Mouse (Mus musculus) MEL (cell line): ENCODE results near the gene Gm49325. TPM values are rescaled to one million over a fixed set of nuclear protein-coding genes. Genes with fewer than 3 reads are reported as not detected.

ENCODE experiments used
- DNase-seq: peaks from one replicate; pipeline ENCODE4 v3.0.0; 2011; ENCODE audit warnings: low read depth, low spot score
- H3K27ac ChIP-seq: 2 replicates; pipeline ENCODE4 v1.5.1; 2012; ENCODE audit warnings: low read depth, mild to moderate bottlenecking, control low read depth, low read length, moderate library complexity; ENCODE audit not compliant: control insufficient read depth
- H3K27me3 ChIP-seq, 2 experiments: fragments of 150-350 bp in 1 of 2; sonication (generic) in 1 of 2; 2 replicates each; pipeline ENCODE4 v1.6.1; 2012; ENCODE audit warnings: low read length in 2 of 2, mild to moderate bottlenecking in 2 of 2, improper control_type of control experiment in 1 of 2, moderate library complexity in 1 of 2; ENCODE audit not compliant: insufficient read depth in 2 of 2, control insufficient read depth in 1 of 2
- H3K36me3 ChIP-seq, 2 experiments: 2 replicates each; pipeline ENCODE4 v1.6.1; 2012 to 2014; ENCODE audit warnings: low read length in 2 of 2, improper control_type of control experiment in 1 of 2, inconsistent platforms in 1 of 2, mild to moderate bottlenecking in 1 of 2; ENCODE audit not compliant: insufficient read depth in 2 of 2, control insufficient read depth in 1 of 2
- H3K4me1 ChIP-seq, 2 experiments: fragments of 150-350 bp in 1 of 2; sonication (generic) in 1 of 2; 2 replicates each; pipeline ENCODE4 v1.6.1; 2012; ENCODE audit warnings: low read length in 2 of 2, improper control_type of control experiment in 1 of 2, mild to moderate bottlenecking in 1 of 2; ENCODE audit not compliant: insufficient read depth in 2 of 2, control insufficient read depth in 1 of 2
- H3K4me3 ChIP-seq, 2 experiments: fragments of 150-350 bp in 1 of 2; sonication (generic) in 1 of 2; 2 replicates each; pipeline ENCODE4 v1.5.1; 2012; ENCODE audit warnings: low read depth in 2 of 2, low read length in 2 of 2, mild to moderate bottlenecking in 2 of 2, moderate library complexity in 2 of 2, control low read depth in 1 of 2, improper control_type of control experiment in 1 of 2; ENCODE audit not compliant: control insufficient read depth in 1 of 2, insufficient read depth in 1 of 2
- H3K79me2 ChIP-seq: 2 replicates; pipeline ENCODE4 v1.6.1; 2012; ENCODE audit warnings: mild to moderate bottlenecking, low read length, moderate library complexity; ENCODE audit not compliant: control insufficient read depth, poor library complexity, insufficient read depth
- H3K9ac ChIP-seq: 2 replicates; pipeline ENCODE4 v1.6.1; 2012; ENCODE audit warnings: low read depth, mild to moderate bottlenecking, control low read depth, low read length, moderate library complexity; ENCODE audit not compliant: control insufficient read depth, poor library complexity, severe bottlenecking
- H3K9me3 ChIP-seq: fragments of 150-350 bp; sonication (generic); replicated peaks from 2 replicates; pipeline ENCODE4 v1.6.1; 2012; ENCODE audit warnings: mild to moderate bottlenecking, low read length, improper control_type of control experiment, moderate library complexity; ENCODE audit not compliant: insufficient read depth
- BHLHE40 ChIP-seq: IDR thresholded peaks from 2 replicates; pipeline ENCODE4 v1.6.1; 2012; ENCODE audit warnings: low read depth, mild to moderate bottlenecking, inconsistent platforms, low read length, improper control_type of control experiment, borderline replicate concordance
- CHD1 ChIP-seq: IDR thresholded peaks from 2 replicates; pipeline ENCODE4 v1.6.1; 2012; ENCODE audit warnings: low read depth, mild to moderate bottlenecking, inconsistent platforms, low read length, improper control_type of control experiment
- CHD2 ChIP-seq: IDR thresholded peaks from 2 replicates; pipeline ENCODE4 v1.6.1; 2011; ENCODE audit warnings: low read length, improper control_type of control experiment
- E2F4 ChIP-seq: IDR thresholded peaks from 2 replicates; pipeline ENCODE4 v1.6.1; 2011; ENCODE audit warnings: low read depth, low read length, improper control_type of control experiment, borderline replicate concordance
- EP300 ChIP-seq, 2 experiments: IDR thresholded peaks; 2 replicates each; pipeline ENCODE4 v1.6.1; 2011; ENCODE audit warnings: improper control_type of control experiment in 2 of 2, low read length in 2 of 2, low read depth in 1 of 2, mild to moderate bottlenecking in 1 of 2
- ETS1 ChIP-seq: IDR thresholded peaks from 2 replicates; pipeline ENCODE4 v1.6.1; 2012; ENCODE audit warnings: low read depth, mild to moderate bottlenecking, inconsistent platforms, low read length, improper control_type of control experiment, moderate library complexity
- GATA1 ChIP-seq: IDR thresholded peaks from 2 replicates; pipeline ENCODE4 v1.6.1; 2011; ENCODE audit warnings: low read depth, low read length, improper control_type of control experiment
- KAT2A ChIP-seq: conservative IDR thresholded peaks from 2 replicates; pipeline ENCODE4 v1.6.1; 2012; ENCODE audit warnings: low read depth, low read length, improper control_type of control experiment, inconsistent platforms
- MAX ChIP-seq: IDR thresholded peaks from 2 replicates; pipeline ENCODE4 v1.6.1; 2011; ENCODE audit warnings: low read length, improper control_type of control experiment
- MAZ ChIP-seq: IDR thresholded peaks from 2 replicates; pipeline ENCODE4 v1.6.1; 2012; ENCODE audit warnings: low read depth, mild to moderate bottlenecking, inconsistent platforms, low read length, improper control_type of control experiment
- MXI1 ChIP-seq: IDR thresholded peaks from 2 replicates; pipeline ENCODE4 v1.6.1; 2011; ENCODE audit warnings: mild to moderate bottlenecking, low read depth, low read length, improper control_type of control experiment
- MYB ChIP-seq: IDR thresholded peaks from 2 replicates; pipeline ENCODE4 v1.6.1; 2011; ENCODE audit warnings: mild to moderate bottlenecking, low read depth, low read length, improper control_type of control experiment
- MYC ChIP-seq: IDR thresholded peaks from 2 replicates; pipeline ENCODE4 v1.6.1; 2011; ENCODE audit warnings: low read depth, mild to moderate bottlenecking, low read length, improper control_type of control experiment, moderate library complexity
- NELFE ChIP-seq: IDR thresholded peaks from 2 replicates; pipeline ENCODE4 v1.6.1; 2011; ENCODE audit warnings: low read depth, low read length, improper control_type of control experiment
- POLR2A ChIP-seq, 2 experiments: IDR thresholded peaks; 2 replicates each; pipeline ENCODE4 v1.6.1; 2011 to 2012; ENCODE audit warnings: low read length in 2 of 2, mild to moderate bottlenecking in 2 of 2, control low read depth in 1 of 2, improper control_type of control experiment in 1 of 2, low read depth in 1 of 2, moderate library complexity in 1 of 2; ENCODE audit not compliant: control insufficient read depth in 1 of 2, insufficient read depth in 1 of 2, poor library complexity in 1 of 2
- RCOR1 ChIP-seq: IDR thresholded peaks from 2 replicates; pipeline ENCODE4 v1.6.1; 2012; ENCODE audit warnings: low read depth, mild to moderate bottlenecking, inconsistent platforms, low read length, improper control_type of control experiment
- SIN3A ChIP-seq: IDR thresholded peaks from 2 replicates; pipeline ENCODE4 v1.6.1; 2012; ENCODE audit warnings: low read length, improper control_type of control experiment, inconsistent platforms
- TAL1 ChIP-seq: IDR thresholded peaks from 2 replicates; pipeline ENCODE4 v1.6.1; 2012; ENCODE audit warnings: mild to moderate bottlenecking, inconsistent platforms, low read length, moderate library complexity, mixed read lengths
- TBP ChIP-seq: IDR thresholded peaks from 2 replicates; pipeline ENCODE4 v1.8.0; 2011; ENCODE audit warnings: low read depth, low read length, improper control_type of control experiment
- TCF12 ChIP-seq: IDR thresholded peaks from 2 replicates; pipeline ENCODE4 v1.6.1; 2014; ENCODE audit warnings: low read depth, mild to moderate bottlenecking, inconsistent platforms, low read length, improper control_type of control experiment, moderate library complexity
- USF1 ChIP-seq: IDR thresholded peaks from 2 replicates; pipeline ENCODE4 v1.6.1; 2014; ENCODE audit warnings: low read depth, mild to moderate bottlenecking, inconsistent platforms, low read length, improper control_type of control experiment, moderate library complexity
- ZC3H11A ChIP-seq: IDR thresholded peaks from 2 replicates; pipeline ENCODE4 v1.6.1; 2012; ENCODE audit warnings: low read depth, mild to moderate bottlenecking, inconsistent platforms, low read length, improper control_type of control experiment
- polyA plus RNA-seq, 2 experiments: library from polyadenylated mRNA; stranded (reverse) in 1 of 2; unstranded in 1 of 2; fragments of >175 nt in 1 of 2; fragments of >200 nt in 1 of 2; gene quantifications; 2 replicates each; pipeline versions ENCODE4 v1.2.1 to v1.2.4; 2012; ENCODE audit warnings: low replicate concordance in 2 of 2, low read depth in 1 of 2; ENCODE audit not compliant: insufficient read length in 2 of 2, insufficient read depth in 1 of 2, missing spikeins in 1 of 2
- total RNA-seq: library from RNA; depleted of rRNA; stranded (reverse); fragments of 300-350 nt; gene quantifications from 2 replicates; pipeline ENCODE4 v1.2.3, GENCODE M21; 2012

Gene Gm49325
- total and polyA plus RNA-seq, 3 experiments = 1.0 to 3.7 TPM; not detected in 1

DNA sequence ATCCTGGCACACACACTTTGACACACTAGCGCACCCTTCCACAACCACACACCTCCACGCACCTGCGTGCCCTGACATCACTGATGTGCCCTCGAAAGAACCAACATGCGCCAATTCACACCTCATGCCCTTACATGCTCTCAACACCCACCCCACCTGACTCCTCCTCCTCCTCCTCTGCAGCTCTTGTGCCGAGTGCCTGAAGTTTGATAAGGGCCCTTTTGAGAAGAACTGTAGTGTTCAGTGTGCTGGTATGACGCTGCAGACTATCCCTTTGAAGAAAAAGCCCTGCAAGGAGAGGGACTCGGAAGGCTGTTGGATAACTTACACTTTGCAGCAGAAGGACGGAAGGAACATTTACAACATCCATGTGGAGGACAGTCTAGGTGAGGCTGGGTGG lies 45.2 kb upstream of the Gm49325 start:
- peaks cover 20 to 36% of the 10 kb centered on the region in 2 experiments for H3K4me1 ChIP-seq
- no peak overlapping the region for H3K4me3 ChIP-seq
- H3K9me3 ChIP-seq = no peaks in the 10 kb centered on the region
- H3K79me2 ChIP-seq = no peaks in the 10 kb centered on the region
- no peak overlapping the region for H3K9ac ChIP-seq
- H3K27ac ChIP-seq = peak overlapping the region; percentile 4; the same call in 1 of the 2 replicates
- TF ChIP-seq MAX = peak; percentile 79
- no peak for TF ChIP-seq SIN3A
- TF ChIP-seq, all 39 proteins: peak for 1
- H3K27me3 ChIP-seq = no peaks in the 10 kb centered on the region
- peaks cover 7 to 23% of the 10 kb centered on the region in 2 experiments for H3K36me3 ChIP-seq
- DNase-seq = peak; percentile 59

- H3K4me3 ChIP-seq = no peak overlapping the region
Observed at GRCm38 (mm10) chr10:77561508-77561907, 44.5 kb upstream of the Gm49325 start.

DNA sequence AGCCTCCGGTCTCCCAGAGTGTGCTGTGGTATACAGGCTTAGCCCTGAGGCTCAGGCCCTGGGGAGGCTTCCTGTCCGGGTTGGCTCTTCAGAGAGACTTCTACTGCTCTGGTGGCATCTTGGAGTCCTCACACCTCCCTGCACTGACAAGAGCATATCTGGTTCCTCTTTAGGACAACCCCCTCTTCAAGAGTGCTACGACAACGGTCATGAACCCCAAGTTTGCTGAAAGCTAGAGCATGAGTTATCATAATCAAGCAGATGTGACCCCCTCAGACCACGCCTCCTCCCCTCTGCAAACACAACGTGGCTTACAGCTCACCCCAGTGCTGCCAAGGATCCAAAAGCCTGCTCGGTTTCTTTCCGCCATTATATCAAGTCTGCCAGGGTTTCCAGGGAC lies 41.0 kb upstream of the Gm49325 start:
- peak; percentile 94 for DNase-seq
- peak overlapping the region; percentile 15; the same call in 1 of the 2 replicates for H3K9ac ChIP-seq
- H3K79me2 ChIP-seq = no peaks in the 10 kb centered on the region
- H3K9me3 ChIP-seq = no peaks in the 10 kb centered on the region
- H3K4me1 ChIP-seq = peaks cover 25 to 52% of the 10 kb centered on the region in 2 experiments
- no peaks in the 10 kb centered on the region for H3K27me3 ChIP-seq
- H3K27ac ChIP-seq = peak overlapping the region; percentile 82
- peaks cover 7 to 30% of the 10 kb centered on the region in 2 experiments for H3K36me3 ChIP-seq
- no peak overlapping the region for H3K4me3 ChIP-seq
- TF ChIP-seq USF1 (no peak), E2F4 (no peak), RCOR1 (0 out of 2 replicates have a peak, but pooled peaks have one; percentile 20), TCF12 (peak; percentile 77), POLR2A (IDR thresholded peaks at IDR 0.05; ENCODE audit: control insufficient read depth in 1 of 2, insufficient read depth in 1 of 2, low read depth in 1 of 2, low read length in 2 of 2, poor library complexity in 1 of 2) (peak in 1 of 2 experiments; percentile 42; a peak in 1 of 4 replicates), ETS1 (peak; percentile 53; the same call in 1 of the 2 replicates), SIN3A (peak; percentile 78), MAZ (peak; percentile 63; the same call in 1 of the 2 replicates), MXI1 (peak; percentile 80), TBP (peak; percentile 82), MAX (peak; percentile 80), BHLHE40 (no peak), EP300 (IDR thresholded peaks at IDR 0.05; ENCODE audit: low read depth in 1 of 2, low read length in 2 of 2) (peak; percentile 59 to 82; a peak in 3 of 4 replicates), MYC (peak; percentile 88), GATA1 (peak; percentile 61), KAT2A (no peak), TAL1 (peak; percentile 88)
- TF ChIP-seq, all 39 proteins: peak for 13

More at GRCm38 (mm10) chr10:77561508-77561907, 44.5 kb upstream of the Gm49325 start:
- no peak for TF ChIP-seq CHD1
- no peak for TF ChIP-seq RCOR1
- TF ChIP-seq CHD2 = no peak
- 0 out of 4 replicates have a peak, but pooled peaks of 1 of the 2 experiments have one; percentile 20 for TF ChIP-seq EP300 (IDR thresholded peaks at IDR 0.05; ENCODE audit: low read depth in 1 of 2, low read length in 2 of 2)
- peak; percentile 41; the same call in 1 of the 2 replicates for TF ChIP-seq TAL1
- TF ChIP-seq MYB = no peak
- no peak for TF ChIP-seq NELFE
- no peak for TF ChIP-seq ZC3H11A
- 0 out of 2 replicates have a peak, but pooled peaks have one; percentile 19 for TF ChIP-seq GATA1
- peak; percentile 25; the same call in 1 of the 2 replicates for TF ChIP-seq ETS1
- Histone ChIP-seq H3K9me3 (no peaks in the 10 kb centered on the region), H3K9ac (no peak overlapping the region), H3K4me1 (peaks cover 20 to 42% of the 10 kb centered on the region in 2 experiments), H3K79me2 (no peaks in the 10 kb centered on the region), H3K36me3 (peaks cover 7 to 24% of the 10 kb centered on the region in 2 experiments), H3K27ac (peak overlapping the region; percentile 4; the same call in 1 of the 2 replicates), H3K27me3 (no peaks in the 10 kb centered on the region)
- peak; percentile 72 for DNase-seq
